Mouse (Mus musculus): ENCODE measurements around the gene Cdyl. TPM values are rescaled to one million over a fixed set of nuclear protein-coding genes. Genes with fewer than 3 reads are reported as not detected.

Gene Cdyl
- 2.3 and 2.8 TPM in 2 replicates for polyA plus RNA-seq (2021; fragmentation: Nextera tagmentation)
- long read RNA-seq, experiment 1, partial matches to known transcripts, result 2 of 3 reads
- long read RNA-seq, experiment 1, other reads (novel, unspliced or antisense), result 1 of 3 reads
- long read RNA-seq, experiment 2, transcript Cdyl-202 (7 exons, 3,575 nt), result major isoform, 8 of 15 reads
- long read RNA-seq, experiment 2, partial matches to known transcripts, result 5 of 15 reads
- long read RNA-seq, experiment 2, other reads (novel, unspliced or antisense), result 2 of 15 reads

GRCm38 (mm10) chr13:35659406-35659985 lies at the start of gene Cdyl:
Gene Cdyl, plus strand, starts transcription at chr13:35659833.

GRCm38 (mm10) chr13:35905879-35906481 lies 246.3 kb downstream of the Cdyl start, which contains the start of gene Rpp40:
Gene Rpp40, minus strand, starts transcription at chr13:35906359.

Other genes with a start within 250 kb of the Cdyl start
- 10.8 and 11.0 TPM in 2 replicates for gene Rpp40, start 246.5 kb downstream of the Cdyl start, polyA plus RNA-seq (2021; fragmentation: Nextera tagmentation)